Mouse (Mus musculus) urinary bladder, postnatal 36 days (tissue): ENCODE measurements around the gene Rab11fip4.

Experiments
- DNase-seq, 2 experiments: peaks; one replicate each; pipeline ENCODE4 v3.0.0; 2022; ENCODE audit warnings: low spot score in 2 of 2, mixed read lengths in 1 of 2

Rab11fip4 gene

DNA sequence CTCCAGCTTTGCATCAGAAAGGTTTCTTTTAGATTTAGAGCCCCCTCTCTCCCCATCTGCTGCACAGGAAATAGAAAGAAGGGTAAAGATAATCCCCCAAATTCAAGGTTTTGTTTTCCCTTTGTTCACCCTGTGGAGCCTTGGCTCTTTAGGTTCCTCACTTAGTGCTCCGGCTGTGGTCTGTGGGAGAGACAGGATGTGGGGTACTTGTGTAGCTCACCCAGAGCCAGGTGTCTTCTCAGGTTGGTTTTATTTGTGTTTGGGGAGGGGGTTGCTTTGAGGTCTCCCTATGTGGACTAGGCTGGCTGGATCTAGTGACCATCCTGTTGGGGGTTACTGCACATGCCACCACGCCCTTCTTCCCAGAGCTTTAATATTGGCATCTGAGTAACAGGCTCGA is 23.9 kb downstream of the Rab11fip4 start:
- no peak for DNase-seq

GRCm38 (mm10) chr11:79615871-79616270 is 24.9 kb downstream of the Rab11fip4 start:
- no peak for DNase-seq

DNA sequence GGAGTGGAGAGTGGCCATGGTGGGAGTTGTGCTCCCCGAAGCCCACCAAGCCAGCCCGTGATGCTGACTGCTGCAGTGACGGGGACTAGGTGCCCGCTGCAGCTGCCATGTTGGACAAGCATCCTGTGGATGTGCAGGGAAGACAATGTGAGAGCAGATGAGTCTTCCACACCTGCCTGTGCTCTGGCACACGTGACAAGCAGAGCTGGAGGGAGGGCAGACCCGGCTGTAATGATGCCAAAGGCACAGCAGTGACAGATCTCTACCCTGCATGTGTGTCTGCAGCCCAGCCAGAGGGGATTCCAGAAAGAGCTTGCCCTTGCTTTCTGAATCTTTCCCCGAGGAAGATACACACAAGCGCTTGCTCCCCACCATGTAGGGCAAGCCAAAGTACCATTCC is 27.0 kb downstream of the Rab11fip4 start:
- no peak for DNase-seq

GRCm38 (mm10) chr11:79623029-79623428 is 32.0 kb downstream of the Rab11fip4 start:
- no peak for DNase-seq

DNA sequence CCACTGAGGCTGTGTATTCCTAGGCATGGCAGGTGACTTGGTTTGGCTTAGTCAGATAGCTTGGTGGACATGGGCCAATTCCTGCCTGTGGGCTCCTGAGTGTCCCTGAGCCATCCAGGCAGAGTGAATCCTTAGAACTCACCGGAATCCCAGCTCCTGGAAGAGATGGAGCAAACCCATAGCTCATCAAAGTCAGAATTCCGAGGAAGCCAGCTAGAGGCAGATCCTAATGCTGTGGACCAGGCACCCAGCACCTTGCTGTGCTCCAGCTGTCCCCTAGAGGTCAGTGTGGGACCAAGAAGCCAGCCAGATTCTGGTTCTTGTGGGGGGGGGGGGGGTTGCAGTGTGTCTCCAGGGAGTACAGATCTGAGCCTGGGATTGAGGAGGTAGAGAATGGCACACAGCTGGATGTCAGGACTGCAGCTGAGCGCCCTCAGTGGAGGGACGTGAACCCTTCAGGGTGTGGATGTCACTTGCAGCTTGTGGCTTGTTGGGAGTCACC is 33.8 kb downstream of the Rab11fip4 start:
- DNase-seq = peak; percentile 51 to 59

DNA sequence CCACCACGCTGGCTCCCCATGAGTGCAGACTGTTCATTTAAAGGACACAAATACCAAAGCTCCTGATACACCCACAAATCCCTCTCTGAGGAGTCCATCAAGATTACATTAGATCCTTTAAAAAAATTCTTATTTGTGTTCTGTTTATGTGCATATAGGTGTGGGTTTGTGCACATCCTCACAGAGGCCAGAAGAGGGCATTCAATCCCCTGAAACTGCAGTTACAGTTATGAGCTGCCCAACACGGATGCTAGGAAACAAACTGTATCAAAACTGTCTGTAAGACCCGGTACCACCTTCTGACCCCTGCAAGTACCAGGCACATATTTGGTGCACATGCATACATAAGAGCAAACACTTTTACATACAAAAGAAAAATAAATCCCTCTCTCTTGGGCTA is 37.7 kb downstream of the Rab11fip4 start:
- DNase-seq = no peak

DNA sequence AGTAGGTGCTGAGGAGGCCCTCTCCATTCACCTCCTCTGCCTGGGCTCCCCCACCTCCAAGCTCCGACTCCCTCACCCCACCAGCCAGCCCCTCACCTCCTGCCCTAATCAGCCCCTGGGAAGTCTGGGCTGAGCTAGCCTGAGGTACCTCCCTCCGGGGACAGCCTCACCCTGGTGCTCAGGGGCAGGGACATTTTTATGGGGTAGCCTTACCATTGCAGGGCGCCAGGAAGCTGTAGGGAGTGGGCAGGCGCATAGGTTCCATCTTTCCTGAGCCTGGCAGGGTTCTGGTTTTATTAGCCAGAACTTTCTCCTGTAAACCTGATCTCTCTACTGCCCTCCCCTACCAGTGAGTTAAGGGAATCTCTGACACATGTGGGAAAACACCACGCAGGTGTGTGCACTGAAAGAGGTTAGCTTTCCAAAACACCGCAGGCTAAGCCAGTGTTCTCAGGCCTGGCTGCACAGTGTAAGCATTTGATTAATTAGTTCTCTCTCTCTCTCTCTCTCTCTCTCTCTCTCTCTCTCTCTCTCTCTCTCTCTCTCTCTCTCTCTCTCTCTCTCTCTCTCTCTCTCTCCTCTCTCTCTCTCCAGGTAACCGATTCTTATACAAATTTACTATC is 38.9 kb downstream of the Rab11fip4 start:
- DNase-seq = no peak

GRCm38 (mm10) chr11:79630521-79630920 is 39.5 kb downstream of the Rab11fip4 start:
- no peak for DNase-seq

DNA sequence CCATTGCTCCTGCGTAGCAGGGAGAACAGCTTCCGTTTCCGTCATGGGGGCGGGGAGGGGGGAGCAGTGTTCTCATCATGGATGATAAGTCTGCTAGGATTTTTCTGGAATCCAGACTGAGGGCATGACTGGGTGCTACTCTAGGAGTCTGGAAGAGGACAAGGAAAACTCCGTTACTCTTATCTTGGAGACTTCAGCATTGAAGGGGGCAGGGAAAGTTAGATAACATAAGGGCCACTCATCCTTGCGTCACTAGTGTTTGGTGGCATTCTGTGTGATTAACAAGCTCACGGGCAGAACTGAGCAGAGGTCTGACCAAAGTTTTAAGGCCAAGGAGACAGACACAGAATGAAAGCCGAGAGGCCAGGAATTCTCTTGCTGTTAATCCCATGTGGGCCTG is 42.4 kb downstream of the Rab11fip4 start:
- no peak for DNase-seq

DNA sequence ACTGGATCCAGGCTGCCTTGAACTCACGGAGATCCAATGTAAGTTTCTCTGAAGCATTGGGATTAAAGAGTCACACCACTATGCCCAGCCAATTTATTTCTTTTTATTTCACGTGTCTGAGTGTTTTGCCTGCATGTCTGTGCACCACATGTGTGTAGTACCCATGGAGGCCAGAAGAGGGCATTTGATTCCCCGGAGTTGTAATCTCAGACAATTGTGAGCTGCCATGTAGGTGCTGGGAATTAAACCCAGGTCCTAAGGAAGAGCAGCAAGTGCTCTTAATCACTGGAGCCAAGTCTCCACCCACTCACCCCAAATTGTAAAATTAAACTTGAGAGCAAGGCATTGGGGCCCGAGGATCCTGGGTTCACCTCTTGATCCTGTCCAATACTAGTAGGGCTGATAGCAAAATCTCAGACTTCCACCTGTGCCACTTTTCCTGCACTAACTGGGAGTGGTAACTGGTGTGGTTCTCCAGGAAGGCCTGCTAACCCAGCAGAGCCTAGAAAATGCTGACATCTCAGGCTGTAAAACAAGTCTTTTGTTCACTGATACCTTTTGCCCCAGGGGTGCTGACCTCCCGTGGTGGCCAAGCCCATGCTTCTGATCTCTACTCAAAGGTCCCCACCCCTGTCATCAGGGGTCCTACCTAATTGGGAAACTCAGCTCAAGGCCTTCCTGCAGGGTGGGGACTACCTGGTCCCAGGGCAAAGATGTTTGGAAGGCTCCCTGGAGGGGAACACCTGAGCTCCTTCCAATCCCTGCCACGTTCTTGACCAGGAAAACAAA is 44.8 kb downstream of the Rab11fip4 start:
- DNase-seq = no peak

DNA sequence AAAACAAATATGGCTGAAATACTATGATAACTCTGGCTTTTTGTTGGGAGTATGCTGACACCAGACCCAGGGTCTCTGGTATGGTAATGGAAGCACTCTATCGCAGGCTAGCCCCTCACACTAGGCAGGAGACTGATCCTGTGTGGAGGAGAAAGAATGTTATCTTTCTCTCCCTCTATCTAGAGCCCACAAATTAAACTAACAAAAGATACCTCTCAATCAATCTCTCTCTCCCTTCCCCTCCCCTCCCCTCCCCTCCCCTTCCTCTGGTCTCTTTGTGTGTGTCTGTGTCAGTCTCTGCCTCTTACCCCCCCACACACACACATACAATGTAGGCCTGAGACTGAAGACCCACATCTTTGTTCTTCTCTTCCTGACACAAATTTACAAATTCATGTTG is 45.5 kb downstream of the Rab11fip4 start:
- no peak for DNase-seq

GRCm38 (mm10) chr11:79638691-79639090 is 47.7 kb downstream of the Rab11fip4 start:
- DNase-seq = no peak

DNA sequence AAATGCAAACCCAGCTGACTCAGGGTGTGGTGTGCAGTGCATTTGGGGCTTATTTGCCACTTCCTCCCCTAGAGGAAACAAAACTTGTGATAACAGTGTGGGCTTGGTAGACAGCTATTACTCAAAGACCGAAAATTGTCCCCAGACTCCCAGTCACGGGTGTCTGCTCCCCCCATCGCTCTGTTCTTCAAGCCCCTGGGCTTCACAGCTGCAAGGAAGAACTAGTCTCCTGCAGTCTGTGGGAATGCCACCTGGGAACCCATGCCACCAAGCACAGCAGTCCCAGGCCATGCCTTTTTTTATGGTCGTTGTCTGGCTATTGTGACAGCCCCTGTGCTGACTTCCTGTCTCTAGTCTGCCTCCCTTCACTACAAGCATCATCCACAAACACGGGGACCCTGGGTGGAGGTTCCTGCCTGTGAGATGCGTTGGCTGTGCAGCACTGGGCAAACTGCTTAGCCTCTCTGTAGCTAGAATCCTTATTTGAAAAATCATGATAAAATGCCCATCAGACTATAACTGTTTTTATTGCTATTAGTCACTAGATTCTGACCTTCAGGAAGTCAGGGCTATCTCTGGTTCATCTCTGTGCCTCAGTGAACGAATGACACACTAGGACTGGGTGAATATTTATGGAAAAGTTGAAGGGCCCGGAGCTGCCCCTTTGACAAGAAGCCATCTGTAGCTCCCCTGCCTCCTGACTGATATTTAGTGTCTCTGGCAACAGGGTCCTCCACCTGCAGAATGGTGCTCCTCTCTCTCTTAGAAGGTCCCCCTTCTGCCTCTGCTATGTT is 50.1 kb downstream of the Rab11fip4 start:
- DNase-seq = no peak

- DNase-seq = no peak
Measured at GRCm38 (mm10) chr11:79643730-79644129, 52.7 kb downstream of the Rab11fip4 start.

GRCm38 (mm10) chr11:79644717-79645191 is 53.7 kb downstream of the Rab11fip4 start:
- no peak for DNase-seq

DNA sequence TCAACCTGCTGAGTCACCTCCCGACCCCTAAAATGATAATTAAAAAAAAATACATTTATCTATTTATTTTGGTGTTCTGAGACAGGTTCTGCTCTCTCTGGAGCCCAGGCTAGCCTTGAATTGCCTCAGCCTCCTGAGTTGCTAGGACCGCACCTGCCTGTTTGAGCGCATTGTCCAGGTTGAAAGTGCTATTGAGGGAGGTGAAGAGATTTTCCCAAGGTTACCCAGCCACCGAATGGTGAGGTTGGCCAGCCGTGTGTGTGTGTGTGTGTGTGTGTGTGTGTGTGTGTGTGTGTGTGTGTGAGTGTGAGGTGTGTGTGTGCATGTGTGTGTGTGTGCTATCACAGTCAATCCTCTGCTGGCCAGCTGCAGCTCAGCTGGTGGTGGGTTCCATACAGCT is 55.0 kb downstream of the Rab11fip4 start:
- no peak for DNase-seq

GRCm38 (mm10) chr11:79646467-79647070 is 55.6 kb downstream of the Rab11fip4 start:
- DNase-seq = no peak

DNA sequence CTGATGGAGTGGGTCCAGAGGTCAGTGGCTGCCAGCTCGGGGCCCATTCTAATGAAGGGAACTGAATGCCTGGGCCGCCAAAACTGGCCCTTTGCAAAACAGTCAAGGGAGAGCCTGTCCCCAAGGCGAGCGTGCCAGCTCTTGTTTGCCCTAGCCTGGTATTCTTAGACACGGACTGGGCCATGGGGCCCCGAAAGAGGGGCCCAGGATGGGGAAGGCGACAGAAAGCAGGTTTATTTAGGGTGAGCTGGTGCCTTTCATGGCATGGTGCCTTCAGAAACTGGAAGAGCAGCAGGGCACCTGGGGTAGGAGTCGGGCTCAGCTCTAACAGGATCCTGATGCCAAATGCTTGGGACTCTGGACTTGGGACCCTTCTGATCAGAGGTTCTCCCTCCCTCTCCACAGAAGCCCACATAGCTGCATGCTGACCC is 56.1 kb downstream of the Rab11fip4 start:
- DNase-seq = peak in 1 of 2 experiments; percentile 66

DNA sequence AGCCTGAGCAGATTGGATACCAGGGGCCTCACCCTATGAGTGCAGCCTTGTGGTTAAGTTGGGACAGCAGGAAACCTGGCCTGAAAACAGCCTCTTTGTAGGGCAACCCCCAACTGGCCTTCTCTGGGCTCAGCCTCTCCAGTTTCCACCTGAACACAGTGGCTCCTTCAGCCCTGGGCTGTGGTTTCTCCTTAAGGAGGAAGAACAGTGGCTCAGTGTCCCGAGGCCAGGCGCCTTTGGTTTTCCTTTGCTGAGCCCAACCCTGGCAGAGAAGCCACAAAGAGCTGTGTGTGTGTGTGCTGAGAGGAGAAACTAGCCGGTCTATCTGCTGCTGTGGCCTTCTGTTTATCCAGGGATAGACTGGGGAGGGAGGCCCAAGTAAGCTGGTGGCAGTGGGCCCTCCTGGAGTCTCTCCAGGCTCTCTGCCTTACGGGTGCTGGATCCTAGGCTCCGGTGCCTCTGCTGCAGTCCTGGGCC is 59.4 kb downstream of the Rab11fip4 start:
- no peak for DNase-seq

DNA sequence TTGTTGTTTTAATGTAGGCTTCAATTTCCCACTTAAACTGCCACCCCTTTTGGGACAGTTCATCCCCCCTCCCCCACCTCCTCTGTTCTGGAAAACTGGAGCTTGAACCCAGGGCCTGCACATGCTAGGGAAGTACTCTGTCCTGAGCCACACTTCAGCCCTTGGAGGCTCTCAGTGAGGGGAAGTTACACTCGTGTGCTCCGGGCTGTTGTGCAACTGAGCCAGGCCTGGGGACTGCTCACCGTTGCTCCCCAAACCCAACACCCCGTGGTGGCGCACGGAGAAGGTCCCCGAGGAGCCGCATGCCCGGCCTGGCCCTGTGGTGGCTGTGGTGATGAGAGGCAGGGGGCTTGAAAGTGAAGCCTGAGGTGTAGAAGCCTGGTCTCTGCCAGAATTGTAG is 61.2 kb downstream of the Rab11fip4 start:
- no peak for DNase-seq

- no peak for DNase-seq
Measured at GRCm38 (mm10) chr11:79652921-79653575, 62.0 kb downstream of the Rab11fip4 start.
